Mouse (Mus musculus) induced T-regulatory cell, adult 2 months (primary cell): ENCODE results near the gene Klf6.

Experiments used
- DNase-seq: peaks from one replicate; pipeline ENCODE4 v3.0.0-alpha.2; 2012; ENCODE audit warnings: low read depth

Klf6 gene

DNA sequence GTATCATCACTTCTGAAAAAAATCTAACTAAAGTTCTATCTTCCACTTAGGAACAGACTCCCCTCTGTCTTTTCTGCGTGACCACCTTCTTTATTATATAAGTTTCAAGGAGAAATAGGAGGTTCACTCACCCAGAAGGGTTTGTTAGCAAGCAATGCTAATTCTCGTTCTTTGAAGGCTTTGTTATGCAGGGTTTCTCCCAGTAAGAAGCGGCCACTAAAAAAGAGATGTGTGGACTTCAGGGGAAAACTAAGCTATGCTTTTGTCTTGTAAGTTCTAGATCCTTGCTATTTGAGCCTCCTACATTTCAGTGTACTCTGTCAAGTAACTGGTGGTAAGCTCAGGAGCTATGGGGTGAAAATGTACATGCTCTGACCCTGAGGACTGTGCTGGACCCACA is 38.4 kb downstream of the Klf6 start:
- no peak for DNase-seq

DNA sequence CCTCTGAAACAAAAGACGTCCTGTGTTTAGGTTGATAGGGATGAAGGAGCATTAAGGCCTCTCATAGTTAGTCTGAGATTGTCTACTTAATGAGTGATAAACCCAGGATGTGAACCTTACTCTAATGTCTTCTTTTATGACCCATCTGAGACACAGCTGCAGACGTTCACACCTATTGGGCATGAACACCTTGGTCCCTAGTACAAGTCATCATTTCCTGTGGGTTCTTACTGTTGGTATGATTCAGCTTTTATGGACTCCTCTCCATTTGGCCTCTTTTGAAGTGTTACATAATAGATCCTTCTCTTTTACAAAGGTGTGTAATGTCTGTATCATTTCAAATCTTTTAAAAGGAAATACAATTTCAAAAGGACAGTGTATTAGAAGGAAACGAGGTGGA is 51.9 kb downstream of the Klf6 start:
- peak; percentile 20 for DNase-seq

DNA sequence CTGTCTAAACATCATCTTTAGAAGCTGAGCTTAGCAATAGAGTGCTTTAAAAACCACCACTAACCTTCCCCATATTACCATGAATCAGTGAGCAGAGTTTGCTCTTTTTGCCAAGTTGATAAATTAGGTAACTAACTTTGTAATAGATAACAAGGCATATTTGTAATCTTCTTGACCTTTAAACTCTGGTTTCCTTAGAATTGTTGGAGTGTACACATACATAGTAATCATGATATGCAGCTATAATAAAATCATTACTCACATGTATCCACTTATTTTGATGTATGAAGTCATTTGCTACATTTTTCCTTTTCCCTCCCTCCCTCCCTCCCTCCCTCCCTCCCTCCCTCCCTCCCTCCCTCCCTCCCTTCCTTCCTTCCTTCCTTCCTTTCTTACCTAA is 56.1 kb downstream of the Klf6 start:
- DNase-seq = no peak

DNA sequence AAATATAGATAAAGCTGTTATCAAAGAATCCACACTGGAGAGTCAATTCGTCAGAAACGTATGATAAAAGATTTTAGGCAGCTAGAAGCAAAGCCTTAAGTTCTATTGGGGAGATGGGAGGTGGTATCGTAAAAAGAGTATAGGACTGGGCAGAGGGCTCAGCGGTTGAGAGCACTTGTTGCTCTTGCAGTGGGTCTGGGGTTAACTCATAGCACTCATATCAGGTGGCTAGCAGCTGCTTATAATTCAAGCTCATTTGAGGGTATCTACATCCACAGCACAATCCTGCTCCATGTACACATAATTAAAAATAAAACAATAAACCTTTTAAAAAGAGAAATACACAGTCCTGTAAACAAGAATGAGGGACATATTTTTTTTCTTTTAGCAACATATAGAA is 58.7 kb downstream of the Klf6 start:
- DNase-seq = no peak
